31 mouse cellular contexts compared by ENCODE assay signal in the genomic region with DNA sequence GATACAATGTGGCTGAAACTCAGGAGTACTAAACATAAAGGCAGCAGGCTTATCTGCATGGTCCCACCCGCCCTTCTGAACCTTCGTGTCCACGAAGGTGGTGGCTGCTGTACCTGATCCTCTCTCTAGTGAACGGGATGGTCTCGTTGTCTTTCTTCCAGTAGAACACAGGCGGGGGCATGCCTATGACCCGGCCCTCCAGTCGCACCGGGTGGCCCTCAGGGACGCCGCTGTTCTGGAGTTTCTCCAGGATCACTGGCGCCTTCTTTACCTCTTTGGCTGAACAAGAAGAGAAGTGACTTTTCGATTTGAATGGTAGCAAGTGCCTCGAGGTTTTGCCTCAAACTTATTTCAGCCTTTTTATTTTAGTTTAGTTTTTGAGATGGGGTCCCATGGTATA. TPM values are rescaled to one million over a fixed set of nuclear protein-coding genes. Genes with fewer than 3 reads are reported as not detected.
"Had no signal": no experiment of that assay in that cellular context is flagged by ENCODE, and none has a peak within 500 bp of the region (broad histone marks: within the 10 kb centered on the region; RNA-seq: fewer than 3 reads in every experiment).

No protein-coding gene starts in this region.

- H3K27me3 ChIP-seq: heart, embryonic 12.5 days; hindbrain, embryonic 13.5 days; hindbrain, embryonic 15.5 days; kidney, embryonic 15.5 days; limb, embryonic 12.5 days; liver, embryonic 13.5 days had no signal

- H3K36me3 ChIP-seq: hindbrain, embryonic 13.5 days; hindbrain, embryonic 15.5 days; kidney, embryonic 15.5 days; limb, embryonic 12.5 days; liver, embryonic 13.5 days had no signal

- H3K4me3 ChIP-seq: heart, embryonic 10.5 days; heart, embryonic 12.5 days; hindbrain, embryonic 13.5 days; hindbrain, embryonic 15.5 days; kidney, embryonic 15.5 days; limb, embryonic 12.5 days; liver, embryonic 13.5 days had no signal

- H3K4me2 ChIP-seq: heart, embryonic 12.5 days; hindbrain, embryonic 13.5 days; hindbrain, embryonic 15.5 days; kidney, embryonic 15.5 days; limb, embryonic 12.5 days; liver, embryonic 11.5 days; liver, embryonic 13.5 days had no signal

- H3K4me1 ChIP-seq: heart, embryonic 10.5 days; heart, embryonic 12.5 days; hindbrain, embryonic 13.5 days; hindbrain, embryonic 15.5 days; kidney, embryonic 15.5 days; limb, embryonic 12.5 days; liver, embryonic 13.5 days had no signal

- ATAC-seq: hindbrain, postnatal 0 days; intestine, embryonic 16.5 days had no signal

- H3K27ac ChIP-seq: heart, embryonic 10.5 days; hindbrain, embryonic 13.5 days; hindbrain, embryonic 15.5 days; hindbrain, postnatal 0 days; kidney, embryonic 15.5 days; kidney, postnatal 0 days; limb, embryonic 12.5 days; liver, embryonic 13.5 days had no signal

- DNase-seq: gastrocnemius, postnatal 14 days; gastrocnemius, postnatal 36 days; heart, adult 18-20 months; heart, postnatal 10 days; heart, postnatal 36 days; kidney, adult 11 months; kidney, adult 2 months; kidney, adult 9 months; kidney, postnatal 14 days; kidney, postnatal 36 days; layer of hippocampus, adult 9-11 months; layer of hippocampus, postnatal 36 days; left cerebral cortex, postnatal 4 days; liver; liver, embryonic 13.5 days had no signal

- H3K9me3 ChIP-seq: heart, embryonic 10.5 days; hindbrain, embryonic 13.5 days; hindbrain, embryonic 15.5 days; kidney, embryonic 15.5 days; limb, embryonic 12.5 days; liver, embryonic 13.5 days had no signal

- H3K9ac ChIP-seq: heart, embryonic 12.5 days; hindbrain, embryonic 13.5 days; hindbrain, embryonic 15.5 days; kidney, embryonic 15.5 days; limb, embryonic 12.5 days; liver, embryonic 13.5 days had no signal

RNA-seq across cellular contexts. Expression of gene Atoh7, which starts 20.5 kb away (rescaled TPM):
- total RNA-seq: gastrocnemius, adult 18-20 months; gastrocnemius, postnatal 36 days; heart, adult 18-20 months; heart, adult 8-10 months; heart, postnatal 10 days; heart, postnatal 36 days; hematopoietic stem cell, adult 5-6 weeks had no signal
- polyA plus RNA-seq: heart, embryonic 10.5 days; heart, embryonic 12.5 days; heart, embryonic 14.5 days; heart, embryonic 16.5 days; intestine, embryonic 16.5 days; kidney, embryonic 15.5 days; large intestine, adult 2 months; liver, embryonic 11.5 days; liver, embryonic 13.5 days had no signal
